Mouse (Mus musculus): Measurements from ENCODE around the gene Ccdc71. TPM values are rescaled to one million over a fixed set of nuclear protein-coding genes. Genes with fewer than 3 reads are reported as not detected.
A peak's percentile ranks its signal among the peaks of the same experiment; 100 is the strongest.

Gene Ccdc71
- total RNA-seq, 2 experiments from 2014 or later: 15.0 to 17.7 TPM

- TF ChIP-seq CTCF (IDR thresholded peaks at IDR 0.05): no peak
- Histone ChIP-seq H3K27ac (no peak overlapping the region), H3K4me3 (no peak overlapping the region)
- intact Hi-C loops (cut with DNase I): no loop called here
- peak; percentile 17 for DNase-seq
Measured at GRCm38 (mm10) chr9:108483051-108483790, 22.9 kb downstream of the Ccdc71 start.

DNA sequence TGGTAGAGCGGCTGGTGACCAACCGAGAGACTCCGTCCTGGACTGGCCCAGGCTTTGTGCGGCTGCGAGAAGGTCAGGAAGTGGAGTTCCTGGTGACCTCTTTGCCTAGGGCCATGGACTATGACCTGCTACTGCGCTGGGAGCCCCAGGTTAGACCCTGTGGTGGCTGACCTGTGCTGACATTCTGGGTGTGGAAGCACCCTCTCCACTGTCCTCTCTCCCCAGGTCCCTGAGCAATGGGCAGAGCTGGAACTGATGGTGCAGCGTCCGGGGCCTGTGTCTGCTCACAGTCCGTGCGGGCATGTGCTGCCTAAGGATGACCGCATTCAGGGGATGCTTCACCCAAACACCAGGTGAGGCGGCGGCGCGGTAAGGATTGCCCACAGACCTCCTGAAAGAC, 23.7 kb downstream of the Ccdc71 start:
- no peak overlapping the region for H3K4me3 ChIP-seq
- intact Hi-C loops (cut with DNase I): no loop called here
- no peak for TF ChIP-seq CTCF (IDR thresholded peaks at IDR 0.05)
- DNase-seq: peak; percentile 16
- H3K27ac ChIP-seq: no peak overlapping the region

DNA sequence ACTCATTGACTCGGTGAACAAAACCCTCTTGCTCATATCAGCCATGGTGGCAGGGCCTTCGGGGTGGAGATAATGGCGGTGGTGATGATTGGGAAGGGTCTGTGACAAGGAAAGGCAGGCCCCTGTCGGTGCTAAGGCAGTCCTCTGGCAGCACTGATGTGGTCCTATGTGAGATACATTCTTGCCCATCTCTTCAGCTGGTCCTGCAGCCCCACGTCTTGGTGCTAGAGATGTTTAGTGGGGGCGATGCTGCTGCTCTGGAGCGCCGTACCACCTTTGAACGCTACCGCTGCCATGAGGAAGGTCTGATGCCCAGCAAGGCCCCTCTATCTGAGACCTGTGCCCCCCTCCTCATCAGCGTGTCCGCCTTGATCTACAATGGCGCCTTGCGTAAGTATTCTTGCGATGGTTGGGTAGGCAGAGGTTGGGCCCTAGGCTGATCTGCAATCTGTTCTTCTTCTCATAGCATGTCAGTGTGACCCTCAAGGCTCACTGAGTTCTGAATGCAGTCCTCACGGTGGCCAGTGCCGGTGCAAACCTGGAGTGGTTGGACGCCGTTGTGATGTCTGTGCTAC, 25.1 kb downstream of the Ccdc71 start:
- no peak for DNase-seq
- Histone ChIP-seq H3K27ac (no peak overlapping the region), H3K4me3 (no peak overlapping the region)
- intact Hi-C loops (cut with DNase I): no loop called here
- no peak for TF ChIP-seq CTCF (IDR thresholded peaks at IDR 0.05)

DNA sequence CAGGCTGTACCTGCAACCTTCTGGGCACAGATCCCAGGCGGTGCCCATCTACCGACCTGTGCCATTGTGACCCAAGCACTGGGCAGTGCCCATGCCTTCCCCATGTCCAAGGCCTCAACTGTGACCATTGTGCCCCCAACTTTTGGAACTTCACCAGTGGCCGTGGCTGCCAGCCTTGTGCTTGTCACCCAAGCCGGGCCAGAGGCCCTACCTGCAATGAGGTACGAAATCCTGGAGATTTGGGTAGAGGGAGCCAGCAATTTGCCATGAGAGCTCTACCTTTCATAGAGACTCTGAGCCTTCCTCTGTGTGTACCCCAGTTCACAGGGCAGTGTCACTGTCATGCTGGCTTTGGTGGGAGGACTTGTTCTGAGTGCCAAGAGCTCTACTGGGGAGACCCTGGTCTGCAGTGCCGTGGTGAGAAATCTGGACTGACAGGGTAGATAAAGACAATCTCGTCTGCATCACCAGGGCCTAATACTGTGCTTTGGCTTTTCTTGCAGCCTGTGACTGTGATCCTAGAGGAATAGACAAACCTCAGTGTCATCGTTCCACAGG, 26.7 kb downstream of the Ccdc71 start:
- intact Hi-C loops (cut with DNase I): no loop called here
- Histone ChIP-seq H3K4me3 (no peak overlapping the region), H3K27ac (no peak overlapping the region)
- no peak for TF ChIP-seq CTCF (IDR thresholded peaks at IDR 0.05)
- DNase-seq: no peak

DNA sequence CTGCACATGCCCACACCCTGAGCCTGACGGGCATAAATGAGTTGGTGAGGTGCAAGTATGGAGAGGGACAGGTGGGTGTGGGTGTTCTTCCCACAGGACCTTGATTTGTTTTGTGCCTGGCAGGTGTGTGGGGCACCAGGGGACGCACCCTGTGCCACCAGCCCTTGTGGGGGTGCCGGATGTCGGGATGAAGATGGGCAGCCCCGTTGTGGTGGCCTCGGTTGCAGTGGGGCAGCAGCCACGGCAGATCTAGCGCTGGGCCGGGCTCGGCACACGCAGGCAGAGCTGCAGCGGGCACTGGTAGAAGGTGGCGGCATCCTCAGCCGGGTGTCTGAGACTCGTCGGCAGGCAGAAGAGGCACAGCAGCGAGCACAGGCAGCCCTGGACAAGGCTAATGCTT, 28.1 kb downstream of the Ccdc71 start:
- H3K4me3 ChIP-seq: no peak overlapping the region
- intact Hi-C loops (cut with DNase I): no loop called here
- no peak overlapping the region for H3K27ac ChIP-seq
- peak; percentile 14 for DNase-seq
- TF ChIP-seq CTCF (IDR thresholded peaks at IDR 0.05): no peak

DNA sequence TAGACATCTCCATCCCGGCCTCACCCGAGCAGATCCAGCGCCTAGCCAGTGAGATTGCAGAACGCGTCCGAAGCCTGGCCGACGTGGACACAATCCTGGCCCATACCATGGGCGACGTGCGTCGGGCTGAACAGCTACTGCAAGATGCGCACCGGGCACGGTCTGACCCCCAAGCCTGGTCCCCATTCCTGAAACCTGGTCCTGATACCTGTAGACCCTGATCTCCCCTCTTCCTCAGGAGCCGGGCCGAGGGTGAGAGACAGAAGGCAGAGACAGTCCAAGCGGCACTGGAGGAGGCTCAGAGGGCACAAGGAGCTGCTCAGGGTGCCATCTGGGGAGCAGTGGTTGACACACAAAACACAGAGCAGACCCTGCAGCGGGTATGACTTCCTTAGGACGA, 28.9 kb downstream of the Ccdc71 start:
- intact Hi-C loops (cut with DNase I): no loop called here
- Histone ChIP-seq H3K27ac (peak overlapping the region; percentile 97), H3K4me3 (peak overlapping the region; percentile 93; the same call in 1 of the 2 replicates)
- DNase-seq: no peak
- TF ChIP-seq CTCF (IDR thresholded peaks at IDR 0.05): no peak

GRCm38 (mm10) chr9:108489702-108490558, 29.6 kb downstream of the Ccdc71 start:
- H3K4me3 ChIP-seq: peak overlapping the region; percentile 93
- no peak for DNase-seq
- H3K27ac ChIP-seq: peak overlapping the region; percentile 97
- TF ChIP-seq CTCF (IDR thresholded peaks at IDR 0.05): no peak
- intact Hi-C loops (cut with DNase I): loop anchor here (2.0 kb wide), 1 partner anchor 19 kb away; no protein-coding TSS in a partner anchor

DNA sequence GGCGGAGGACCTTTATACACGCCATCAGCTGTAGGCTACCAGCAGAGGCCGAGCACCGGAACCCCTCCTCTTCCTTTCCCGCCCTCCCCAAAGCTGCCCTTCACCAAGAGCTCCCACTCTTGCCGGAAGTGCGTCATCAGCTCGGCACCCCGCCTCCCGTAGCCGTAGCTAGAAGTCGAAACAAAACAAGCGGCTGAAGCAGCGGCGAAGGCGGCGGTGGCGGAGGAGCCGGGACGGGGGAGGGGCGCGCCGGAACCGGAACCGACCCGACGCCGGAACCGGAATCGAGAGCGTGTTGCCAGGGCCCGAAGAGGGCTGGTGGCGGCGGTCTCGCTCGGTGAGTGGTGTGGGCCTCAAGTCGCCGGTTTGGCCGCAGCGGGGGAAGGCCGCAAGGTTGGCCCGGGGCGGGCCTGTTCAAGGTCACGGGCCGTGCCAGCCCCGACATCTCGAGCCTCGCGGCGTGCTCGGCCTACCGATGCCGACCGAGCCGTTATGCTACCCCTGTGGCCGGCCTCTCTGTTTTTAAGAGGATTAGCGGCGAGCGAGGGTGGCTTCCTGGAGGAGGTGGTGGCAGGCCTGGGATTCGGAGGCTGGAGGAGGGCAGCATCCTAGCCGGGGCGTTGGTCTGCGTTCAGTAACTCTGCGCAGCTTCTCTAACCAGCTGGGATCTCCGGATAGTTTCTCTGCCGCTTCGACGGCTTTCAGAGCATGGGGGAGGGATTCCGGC, 30.4 kb downstream of the Ccdc71 start, which contains the start of gene Usp19:
Gene Usp19 (plus strand): TSS at position 44 of the 727 bp plus-strand sequence.
- intact Hi-C loops (cut with DNase I): loop anchor here (2.0 kb wide), 1 partner anchor 18 kb away; no protein-coding TSS in a partner anchor
- no peak for TF ChIP-seq CTCF (IDR thresholded peaks at IDR 0.05)
- peak within 1 kb of the TSS; percentile 93 for H3K4me3 ChIP-seq
- peak; percentile 98 for DNase-seq
- H3K27ac ChIP-seq: peak within 1 kb of the TSS; percentile 97

DNA sequence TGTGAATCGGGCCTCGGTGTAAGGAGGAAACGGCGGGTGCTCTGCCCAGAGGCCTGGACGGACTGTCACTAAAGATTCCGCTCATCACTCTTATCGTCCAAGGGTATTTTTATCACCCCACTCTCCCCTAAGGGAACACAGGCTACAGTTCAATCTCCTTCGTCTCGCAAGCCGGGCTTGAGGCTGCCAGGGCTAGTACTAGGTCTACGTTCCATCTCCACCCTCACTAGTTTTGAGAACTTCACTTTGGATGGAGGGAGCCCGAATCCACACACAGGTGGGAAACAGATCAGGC, 30.9 kb downstream of the Ccdc71 start:
- H3K27ac ChIP-seq: peak overlapping the region; percentile 97
- H3K4me3 ChIP-seq: peak overlapping the region; percentile 93
- no peak for TF ChIP-seq CTCF (IDR thresholded peaks at IDR 0.05)
- no peak for DNase-seq
- intact Hi-C loops (cut with DNase I): loop anchor here (2.0 kb wide), 1 partner anchor 18 kb away; no protein-coding TSS in a partner anchor

GRCm38 (mm10) chr9:108492043-108492750, 31.9 kb downstream of the Ccdc71 start:
- Histone ChIP-seq H3K4me3 (peak overlapping the region; percentile 93), H3K27ac (peak overlapping the region; percentile 97)
- TF ChIP-seq CTCF (IDR thresholded peaks at IDR 0.05): no peak
- DNase-seq: peak; percentile 76
- intact Hi-C loops (cut with DNase I): no loop called here

- intact Hi-C loops (cut with DNase I): no loop called here
- H3K4me3 ChIP-seq: no peak overlapping the region
- DNase-seq: no peak
- peak overlapping the region; percentile 97; the same call in 1 of the 2 replicates for H3K27ac ChIP-seq
- TF ChIP-seq CTCF (IDR thresholded peaks at IDR 0.05): no peak
Measured at GRCm38 (mm10) chr9:108493246-108493645, 32.9 kb downstream of the Ccdc71 start.
